Mouse (Mus musculus): ENCODE results near the gene Ltb4r1. TPM values are rescaled to one million over a fixed set of nuclear protein-coding genes. Genes with fewer than 3 reads are reported as not detected.
A peak's percentile ranks its signal among the peaks of the same experiment; 100 is the strongest.

The Ltb4r1 gene
- polyA plus RNA-seq, 1 experiment, result 0.25 TPM

DNA sequence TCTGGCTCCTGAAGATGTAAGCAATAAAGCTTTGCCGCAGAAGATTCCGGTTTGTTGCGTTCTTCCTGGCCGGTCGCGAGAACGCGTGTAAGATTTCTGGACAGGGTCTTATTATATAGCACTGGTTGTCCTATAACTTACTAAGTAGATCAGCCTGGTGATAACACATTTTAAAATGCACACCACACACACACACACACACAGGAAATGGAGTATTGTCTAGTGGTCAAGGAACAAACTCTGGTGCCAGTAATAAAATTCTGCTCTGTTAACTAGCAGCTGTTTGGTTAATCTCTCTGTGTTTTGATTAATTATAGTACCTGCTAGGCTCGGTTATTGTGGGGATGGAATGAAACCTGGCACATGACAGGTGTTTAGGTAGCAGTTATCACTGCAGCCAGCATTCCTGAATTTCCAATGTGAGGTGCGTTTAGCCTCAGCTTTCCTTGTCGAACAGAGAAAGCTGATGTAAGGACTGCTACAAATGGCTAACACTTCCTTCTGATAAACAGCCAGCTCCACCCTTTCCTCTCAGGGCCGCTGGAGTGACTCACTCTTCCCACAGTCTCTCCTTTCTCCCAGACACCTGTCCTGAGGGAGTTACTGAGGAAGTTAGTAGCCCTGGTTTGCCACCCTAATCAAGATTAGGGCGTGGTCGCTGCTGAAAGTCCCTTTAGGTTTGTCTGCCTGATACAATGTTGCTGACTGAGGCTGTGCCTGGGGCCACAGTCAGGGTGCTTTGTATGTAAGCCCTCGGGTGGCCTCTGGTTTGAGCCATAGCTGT lies 29.8 kb downstream of the Ltb4r1 start:
- TF ChIP-seq POLR2A (IDR thresholded peaks at IDR 0.05; ENCODE audit: extremely low read depth, insufficient read depth, low read length) (no peak), CTCF (IDR thresholded peaks at IDR 0.05; ENCODE audit: extremely low read depth, insufficient read depth, low read length) (no peak)
- no peak overlapping the region for H3K4me3 ChIP-seq (ENCODE audit: insufficient read depth, low read length)

DNA sequence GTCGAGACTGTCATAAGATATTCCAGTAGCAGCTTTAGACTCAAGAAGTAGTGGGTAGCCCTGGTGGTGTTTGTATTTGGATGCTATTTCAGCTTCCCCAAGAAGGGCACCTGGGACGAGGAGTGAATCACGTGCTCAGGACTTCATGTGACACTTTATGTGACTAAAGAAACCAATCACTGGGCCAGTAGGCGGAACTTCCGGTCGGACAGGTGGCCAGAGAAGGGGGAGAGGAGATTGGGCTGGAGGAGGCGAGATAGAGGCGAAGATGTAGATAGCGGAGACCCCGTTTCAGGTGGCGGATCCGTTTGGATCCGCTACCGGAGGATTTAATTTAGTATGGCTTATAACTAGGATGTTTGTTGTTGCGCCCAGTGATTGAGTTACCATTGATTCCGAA lies 49.1 kb downstream of the Ltb4r1 start:
- no peak for TF ChIP-seq CTCF (IDR thresholded peaks at IDR 0.05; ENCODE audit: extremely low read depth, insufficient read depth, low read length)
- Histone ChIP-seq H3K4me1 (ENCODE audit: control insufficient read depth, insufficient read depth, low read length) (no peaks in the 10 kb centered on the region), H3K4me3 (ENCODE audit: insufficient read depth, low read length) (peak overlapping the region; percentile 28), H3K27ac (ENCODE audit: insufficient read depth, low read length) (no peak overlapping the region)

More for the DNA sequence above, 29.8 kb downstream of the Ltb4r1 start:
- Histone ChIP-seq H3K4me1 (ENCODE audit: control insufficient read depth, insufficient read depth, low read length) (no peaks in the 10 kb centered on the region), H3K27ac (ENCODE audit: insufficient read depth, low read length) (no peak overlapping the region)

DNA sequence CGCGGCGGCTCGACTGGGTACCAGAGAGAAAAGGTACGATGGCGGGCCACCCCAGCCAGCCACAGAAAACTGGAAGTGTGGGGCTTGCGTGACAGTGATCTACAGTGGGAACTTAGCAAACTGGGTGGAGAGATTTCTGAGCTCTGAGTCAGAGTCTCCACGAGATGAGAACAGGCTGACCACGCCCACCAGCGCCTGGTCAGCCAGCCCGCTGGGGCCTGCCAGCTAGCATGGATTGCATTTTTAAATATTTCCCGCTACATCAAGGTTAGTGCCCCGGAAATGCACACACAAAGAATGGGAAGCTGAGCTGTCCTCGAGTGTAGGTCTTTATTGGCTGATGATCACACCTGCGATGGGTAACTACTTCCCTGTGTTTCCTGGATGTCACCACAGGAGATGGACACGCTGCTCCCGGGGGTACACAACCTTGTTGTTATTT lies 49.6 kb downstream of the Ltb4r1 start:
- no peak for TF ChIP-seq CTCF (IDR thresholded peaks at IDR 0.05; ENCODE audit: extremely low read depth, insufficient read depth, low read length)
- no peak for TF ChIP-seq POLR2A (IDR thresholded peaks at IDR 0.05; ENCODE audit: extremely low read depth, insufficient read depth, low read length)
- Histone ChIP-seq H3K27ac (ENCODE audit: insufficient read depth, low read length) (no peak overlapping the region), H3K4me3 (ENCODE audit: insufficient read depth, low read length) (peak overlapping the region; percentile 28), H3K4me1 (ENCODE audit: control insufficient read depth, insufficient read depth, low read length) (no peaks in the 10 kb centered on the region)

Other genes starting within 250 kb of the Ltb4r1 start
- 0.21 and 0.66 TPM in 2 replicates for gene Nrl, start 241.0 kb upstream of the Ltb4r1 start, polyA plus RNA-seq (2012; rRNA removed)
- 27.2 and 35.7 TPM in 2 replicates for gene Pck2, start 225.7 kb upstream of the Ltb4r1 start, polyA plus RNA-seq (2012; rRNA removed)
- 94.6 and 110 TPM in 2 replicates for gene Dcaf11, start 206.0 kb upstream of the Ltb4r1 start, polyA plus RNA-seq (2012; rRNA removed)
- 0.86 and 1.7 TPM in 2 replicates for gene A730061H03Rik, start 205.6 kb upstream of the Ltb4r1 start, polyA plus RNA-seq (2012; rRNA removed)
- not detected in 2 replicates for gene Fitm1, start 190.3 kb upstream of the Ltb4r1 start, polyA plus RNA-seq (2012; rRNA removed)
- 50.2 and 61.4 TPM in 2 replicates for gene Psme1, start 187.8 kb upstream of the Ltb4r1 start, polyA plus RNA-seq (2012; rRNA removed)
- 51.9 and 55.3 TPM in 2 replicates for gene Emc9, start 180.7 kb upstream of the Ltb4r1 start, polyA plus RNA-seq (2012; rRNA removed)
- 37.3 and 44.5 TPM in 2 replicates for gene Psme2, start 174.8 kb upstream of the Ltb4r1 start, polyA plus RNA-seq (2012; rRNA removed)
- 22.5 and 24.7 TPM in 2 replicates for gene Rnf31, start 174.3 kb upstream of the Ltb4r1 start, polyA plus RNA-seq (2012; rRNA removed)
- 18.2 and 21.2 TPM in 2 replicates for gene Irf9, start 162.4 kb upstream of the Ltb4r1 start, polyA plus RNA-seq (2012; rRNA removed)
- 5.0 and 5.8 TPM in 2 replicates for gene Rec8, start 147.9 kb upstream of the Ltb4r1 start, polyA plus RNA-seq (2012; rRNA removed)
- 152 and 165 TPM in 2 replicates for gene Ipo4, start 130.0 kb upstream of the Ltb4r1 start, polyA plus RNA-seq (2012; rRNA removed)
- 6.5 and 6.6 TPM in 2 replicates for gene Gm49378, start 128.1 kb upstream of the Ltb4r1 start, polyA plus RNA-seq (2012; rRNA removed)
- 30.8 and 33.7 TPM in 2 replicates for gene Tm9sf1, start 122.2 kb upstream of the Ltb4r1 start, polyA plus RNA-seq (2012; rRNA removed)
- gene Tssk4, start 115.8 kb upstream of the Ltb4r1 start, polyA plus RNA-seq (2012; rRNA removed), result 0.79 and 1.0 TPM in 2 replicates
- gene Mdp1, start 105.5 kb upstream of the Ltb4r1 start, polyA plus RNA-seq (2012; rRNA removed), result 46.8 and 47.9 TPM in 2 replicates
- 31.4 and 35.1 TPM in 2 replicates for gene Gmpr2, start 94.0 kb upstream of the Ltb4r1 start, polyA plus RNA-seq (2012; rRNA removed)
- gene Nedd8, start 93.8 kb upstream of the Ltb4r1 start, polyA plus RNA-seq (2012; rRNA removed), result 346 and 353 TPM in 2 replicates
- gene Tinf2, start 84.1 kb upstream of the Ltb4r1 start, polyA plus RNA-seq (2012; rRNA removed), result 16.1 and 18.7 TPM in 2 replicates
- gene Tgm1, start 52.0 kb upstream of the Ltb4r1 start, polyA plus RNA-seq (2012; rRNA removed), result 0.04 and 0.08 TPM in 2 replicates
- gene Rabggta, start 43.7 kb upstream of the Ltb4r1 start, polyA plus RNA-seq (2012; rRNA removed), result 64.7 and 67.9 TPM in 2 replicates
- 117 TPM in 2 replicates for gene Dhrs1, start 20.3 kb upstream of the Ltb4r1 start, polyA plus RNA-seq (2012; rRNA removed)
- gene Nop9, start 20.3 kb upstream of the Ltb4r1 start, polyA plus RNA-seq (2012; rRNA removed), result 9.1 and 9.2 TPM in 2 replicates
- gene Cideb, start 7.5 kb upstream of the Ltb4r1 start, polyA plus RNA-seq (2012; rRNA removed), result 16.9 and 18.2 TPM in 2 replicates
- gene Ltb4r2, start 4.5 kb upstream of the Ltb4r1 start, polyA plus RNA-seq (2012; rRNA removed), result 0.15 and 0.17 TPM in 2 replicates
- 3.4 and 4.4 TPM in 2 replicates for gene Adcy4, start 18.1 kb downstream of the Ltb4r1 start, polyA plus RNA-seq (2012; rRNA removed)
- 0.66 and 1.0 TPM in 2 replicates for gene Ripk3, start 22.9 kb downstream of the Ltb4r1 start, polyA plus RNA-seq (2012; rRNA removed)
- gene Nfatc4, start 57.2 kb downstream of the Ltb4r1 start, polyA plus RNA-seq (2012; rRNA removed), result 1.8 and 2.0 TPM in 2 replicates
- 2.6 and 2.8 TPM in 2 replicates for gene Nynrin, start 88.0 kb downstream of the Ltb4r1 start, polyA plus RNA-seq (2012; rRNA removed)
- 0.42 and 0.68 TPM in 2 replicates for gene Cbln3, start 118.4 kb downstream of the Ltb4r1 start, polyA plus RNA-seq (2012; rRNA removed)
- 11.4 TPM in 2 replicates for gene Khnyn, start 119.0 kb downstream of the Ltb4r1 start, polyA plus RNA-seq (2012; rRNA removed)
- 147 and 150 TPM in 2 replicates for gene Sdr39u1, start 134.3 kb downstream of the Ltb4r1 start, polyA plus RNA-seq (2012; rRNA removed)
- gene Cma1, start 178.7 kb downstream of the Ltb4r1 start, polyA plus RNA-seq (2012; rRNA removed), result 0.13 and 0.25 TPM in 2 replicates
- not detected in 2 replicates for gene Cma2, start 185.0 kb downstream of the Ltb4r1 start, polyA plus RNA-seq (2012; rRNA removed)